Mouse (Mus musculus) spleen, embryonic (tissue): ENCODE data around the gene Adk.

Source experiments
- CTCF ChIA-PET: fragments of 350-600 bp; sonication (Branson Sonifier 250); formaldehyde crosslinking; loops from one replicate; lab custom pipeline; 2022; lab: Charles Lee

Adk gene

DNA sequence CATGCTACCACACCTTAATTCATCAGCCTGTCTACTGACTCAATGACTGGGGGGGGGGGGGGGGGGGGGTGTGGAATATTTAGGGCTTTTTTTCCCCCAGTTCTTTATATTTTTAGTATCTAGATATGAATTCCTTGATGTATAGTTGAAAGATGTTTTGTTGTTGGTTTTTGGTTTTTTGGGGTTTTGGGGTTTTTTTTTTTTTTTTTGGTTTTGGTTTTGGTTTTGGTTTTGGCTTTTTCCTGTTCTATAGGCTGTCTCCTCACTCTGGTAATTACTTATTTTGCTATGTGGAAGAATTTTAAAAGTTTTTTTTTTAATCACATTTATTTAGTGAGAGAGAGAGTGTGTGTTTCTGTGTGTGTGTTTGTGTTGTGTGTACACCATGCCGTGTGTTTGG lies 282.5 kb downstream of the Adk start:
- CTCF ChIA-PET = no interaction called here

DNA sequence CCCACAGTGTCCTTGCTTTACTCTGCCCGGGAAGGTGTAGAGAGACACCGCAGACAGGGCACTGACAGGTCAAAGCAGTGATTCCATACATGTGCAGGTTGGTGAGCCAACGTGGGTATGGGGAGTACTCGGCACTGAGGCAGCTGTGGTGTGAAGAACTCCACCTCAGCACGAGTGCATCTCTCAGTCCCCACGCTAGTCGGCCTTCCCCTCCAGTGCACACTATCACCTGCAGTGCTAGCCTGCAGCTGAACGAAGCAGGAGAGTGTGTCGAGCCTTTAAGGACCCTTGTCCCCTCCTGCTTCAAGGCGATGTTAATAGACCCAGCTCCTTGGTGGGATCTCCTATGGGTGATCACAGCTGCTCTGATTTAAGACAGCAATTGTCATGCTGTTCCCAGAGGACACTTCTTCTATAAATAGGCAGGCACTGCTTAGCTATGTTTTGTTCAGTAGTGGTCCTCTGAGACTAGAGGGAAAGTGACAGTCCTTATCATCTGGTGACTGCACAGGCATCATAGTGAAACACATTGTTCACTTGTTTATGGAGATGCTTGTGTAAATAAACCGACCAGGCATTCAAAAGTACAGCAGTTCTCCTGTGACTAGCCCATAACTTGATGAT lies 283.4 kb downstream of the Adk start:
- CTCF ChIA-PET = no interaction called here

- CTCF ChIA-PET = interaction anchor here (0.9 kb wide), 1 partner anchor 17 kb away, joined by 4 read pairs; no protein-coding TSS in a partner anchor
Observed at GRCm38 (mm10) chr14:21337948-21338347, 285.6 kb downstream of the Adk start.

- CTCF ChIA-PET = no interaction called here
Observed at GRCm38 (mm10) chr14:21341195-21341594, 288.8 kb downstream of the Adk start.

DNA sequence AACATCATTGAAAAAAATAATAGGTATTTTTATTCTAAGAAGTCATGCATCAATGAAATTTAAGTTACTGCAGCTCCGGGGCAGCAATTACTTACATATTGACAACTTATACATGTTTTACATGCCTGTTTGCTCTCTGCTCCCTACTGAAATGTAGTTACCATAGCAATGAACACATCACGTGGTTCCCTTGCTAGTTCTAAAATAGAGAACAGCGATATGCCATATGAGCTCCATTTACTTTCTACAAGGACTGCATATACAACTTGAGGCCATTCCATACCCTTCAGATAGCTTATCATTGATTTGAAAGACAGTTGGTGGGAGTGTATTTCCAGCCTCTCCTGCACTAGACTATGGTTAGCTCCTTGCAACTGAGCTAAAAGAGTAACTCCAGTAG lies 290.6 kb downstream of the Adk start:
- CTCF ChIA-PET = no interaction called here

- CTCF ChIA-PET = no interaction called here
Observed at GRCm38 (mm10) chr14:21344896-21345295, 292.5 kb downstream of the Adk start.

DNA sequence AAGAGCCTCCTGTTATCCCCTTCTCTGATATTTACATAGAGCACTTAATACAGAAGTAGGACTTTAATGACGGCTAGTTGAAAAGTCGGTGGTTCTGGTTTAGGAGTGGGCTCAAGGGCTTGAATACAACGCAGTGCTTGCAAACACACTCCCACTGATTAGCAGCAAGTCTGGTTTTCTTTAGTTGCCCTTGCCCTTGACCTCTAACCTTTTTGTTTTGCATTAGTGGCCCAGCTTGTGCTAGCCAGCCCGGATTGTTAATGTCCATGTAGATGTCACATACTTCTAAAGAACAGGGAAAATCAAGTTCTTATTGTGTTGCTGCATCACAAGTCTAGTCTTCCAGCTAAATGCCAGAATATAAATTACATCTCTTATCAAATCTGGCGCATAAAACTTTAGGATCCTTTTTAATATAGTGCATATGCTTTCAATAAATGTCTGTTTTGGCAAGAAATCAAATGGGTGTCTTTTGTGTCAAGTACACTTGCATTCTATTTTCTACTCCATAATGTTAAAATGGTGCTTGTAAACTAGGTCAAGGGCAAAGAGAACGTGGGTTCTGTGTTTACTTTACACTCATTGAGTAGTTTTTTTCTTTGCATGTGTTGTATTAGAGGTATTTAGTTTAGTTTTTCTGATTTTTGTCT lies 296.4 kb downstream of the Adk start:
- CTCF ChIA-PET = no interaction called here

GRCm38 (mm10) chr14:21351646-21352045 lies 299.3 kb downstream of the Adk start:
- CTCF ChIA-PET = no interaction called here

- CTCF ChIA-PET = no interaction called here
Observed at GRCm38 (mm10) chr14:21356286-21356685, 303.9 kb downstream of the Adk start.

- CTCF ChIA-PET = no interaction called here
Observed at GRCm38 (mm10) chr14:21359207-21359895, 307.0 kb downstream of the Adk start.

DNA sequence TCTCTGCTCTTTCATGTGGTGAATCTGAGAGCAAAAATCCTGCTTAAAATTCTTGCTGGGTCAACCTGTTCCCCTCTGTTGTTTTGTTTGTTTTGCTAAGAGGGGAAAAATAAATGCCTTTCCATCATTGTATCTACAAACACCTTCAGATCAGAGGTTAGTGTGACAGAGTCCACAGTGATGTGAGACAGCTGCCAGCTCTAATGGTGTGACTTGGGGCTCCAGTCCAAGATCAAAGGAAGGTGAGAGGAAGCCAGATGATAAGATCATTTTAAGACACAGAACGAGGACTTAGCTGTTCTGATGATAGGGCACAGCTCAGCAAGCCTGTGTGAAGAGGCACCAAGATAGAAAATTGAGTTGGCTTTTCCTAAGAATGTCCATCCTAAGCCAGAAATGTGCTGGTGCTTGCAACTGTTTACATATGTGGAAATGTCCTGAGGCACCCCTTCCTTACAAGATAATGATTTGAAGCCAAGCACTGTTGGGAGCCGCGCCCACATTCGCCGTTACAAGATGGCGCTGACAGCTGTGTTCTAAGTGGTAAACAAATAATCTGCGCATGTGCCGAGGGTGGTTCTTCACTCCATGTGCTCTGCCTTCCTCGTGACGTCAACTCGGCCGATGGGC lies 307.6 kb downstream of the Adk start:
- CTCF ChIA-PET = no interaction called here

GRCm38 (mm10) chr14:21367095-21367494 lies 314.7 kb downstream of the Adk start:
- CTCF ChIA-PET = no interaction called here

DNA sequence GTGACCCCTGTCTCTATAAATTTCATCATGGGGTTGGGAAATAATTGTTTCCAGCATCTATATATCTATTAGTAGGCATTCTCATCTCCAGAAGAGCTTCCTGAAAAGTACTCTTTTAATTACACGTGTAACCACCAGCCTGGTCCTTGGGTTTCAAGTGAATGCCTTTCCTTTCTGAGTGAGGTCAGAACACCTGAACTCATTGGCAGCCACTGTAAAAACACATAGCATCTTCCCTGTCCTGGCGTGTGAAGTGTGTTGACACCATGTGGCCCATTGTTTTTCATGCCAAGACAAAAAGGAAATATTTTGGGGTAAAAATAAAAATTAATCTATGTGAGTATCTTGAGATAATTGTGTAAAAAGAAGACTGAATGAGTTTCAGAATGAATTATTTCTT lies 316.2 kb downstream of the Adk start:
- CTCF ChIA-PET = no interaction called here

- CTCF ChIA-PET = no interaction called here
Observed at GRCm38 (mm10) chr14:21369127-21369526, 316.8 kb downstream of the Adk start.

DNA sequence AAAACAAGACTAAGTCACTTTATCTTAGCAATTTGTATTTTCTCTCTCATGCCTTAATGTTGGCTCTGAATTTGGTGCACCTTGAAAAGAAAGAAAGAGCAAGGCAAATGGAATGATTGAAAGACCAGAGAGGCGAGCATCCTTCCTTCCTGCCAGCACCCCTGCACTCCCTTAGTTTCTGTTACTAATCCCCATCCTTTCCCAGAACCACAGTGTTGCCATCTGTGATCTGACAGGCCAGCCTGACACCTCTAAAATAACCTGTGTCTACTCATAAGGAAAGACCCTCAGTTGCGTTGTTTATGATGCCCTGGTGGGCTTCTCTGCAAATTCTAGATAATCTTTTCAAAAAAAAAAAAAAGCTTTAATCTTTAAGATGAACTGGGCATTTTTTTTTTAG lies 319.6 kb downstream of the Adk start:
- CTCF ChIA-PET = no interaction called here

- CTCF ChIA-PET = no interaction called here
Observed at GRCm38 (mm10) chr14:21372689-21373088, 320.3 kb downstream of the Adk start.

DNA sequence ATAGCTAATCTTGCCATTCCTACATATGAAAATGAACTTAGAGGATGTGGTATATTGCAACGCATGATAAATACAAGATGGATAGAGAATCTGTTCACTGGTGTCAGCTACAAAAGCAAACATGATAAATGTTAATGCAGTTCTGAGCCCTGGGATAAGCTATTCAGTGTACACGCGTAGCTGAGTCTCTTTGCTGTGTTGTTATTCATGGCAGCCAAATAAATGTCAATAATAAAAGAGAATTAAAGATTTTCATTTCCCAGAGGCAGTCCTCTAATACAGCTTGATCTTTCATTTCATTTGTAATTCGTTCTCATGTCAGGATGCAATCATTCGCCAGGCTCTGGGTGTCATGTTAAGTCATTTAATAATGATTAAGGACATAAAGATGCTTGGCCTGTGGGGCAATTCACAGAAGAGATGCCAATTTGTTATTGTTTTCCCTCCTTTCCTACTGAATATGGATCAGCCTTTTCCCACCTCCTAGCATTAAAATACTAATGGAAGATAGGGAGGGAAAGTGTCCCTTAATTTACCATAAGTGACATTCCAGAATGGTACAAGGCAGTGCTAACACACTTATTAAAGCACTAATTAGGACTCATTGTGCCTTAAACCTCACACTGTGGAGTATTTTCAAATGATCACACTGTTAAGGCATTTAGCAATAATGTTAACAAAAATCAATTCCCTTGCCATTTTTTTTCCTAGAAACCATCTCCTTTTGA lies 331.5 kb downstream of the Adk start:
- CTCF ChIA-PET = no interaction called here

GRCm38 (mm10) chr14:21399506-21399905 lies 347.1 kb downstream of the Adk start:
- CTCF ChIA-PET = no interaction called here

DNA sequence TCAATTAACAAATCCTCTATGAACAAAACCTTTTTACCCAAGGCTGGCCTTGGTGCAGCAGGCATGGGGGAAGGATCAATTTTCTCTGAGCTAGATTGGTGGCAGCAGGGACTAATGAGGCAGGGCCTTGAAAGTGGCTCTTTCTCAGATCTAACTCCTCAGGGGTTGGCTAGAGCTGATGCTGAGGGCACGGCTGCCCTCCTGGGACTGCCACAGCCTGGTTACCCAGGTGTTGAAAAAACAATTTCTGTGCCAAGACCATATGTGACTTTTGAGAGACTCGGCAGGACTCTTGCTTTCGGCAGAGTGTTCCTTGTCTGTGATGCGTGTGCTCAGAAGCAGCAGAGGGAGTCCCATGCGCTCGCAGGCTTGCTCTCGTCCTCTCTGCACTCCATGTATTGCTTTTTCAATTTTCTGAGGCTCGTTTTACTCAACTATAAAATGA lies 349.8 kb downstream of the Adk start:
- CTCF ChIA-PET = no interaction called here

- CTCF ChIA-PET = no interaction called here
Observed at GRCm38 (mm10) chr14:21402621-21403405, 350.4 kb downstream of the Adk start.

- CTCF ChIA-PET = no interaction called here
Observed at GRCm38 (mm10) chr14:21406946-21407345, 354.6 kb downstream of the Adk start.
